Mouse (Mus musculus) hematopoietic stem cell, adult 5-6 weeks (primary cell): ENCODE measurements around the gene Fbxo2. TPM values are rescaled to one million over a fixed set of nuclear protein-coding genes. Genes with fewer than 3 reads are reported as not detected.
"Not testable (repeated sequence)": the region's sequence is repeated elsewhere in the genome, so short reads cannot be mapped to it uniquely, and the experiment has no call there.

ENCODE experiments used
- ATAC-seq, 2 experiments: fragments of 125-278 bp in 1 of 2; replicated peaks in 1 of 2; 2 replicates each; pipeline ENCODE4 v1.8.0; 2016 to 2017; ENCODE audit warnings: inconsistent platforms in 2 of 2, mild to moderate bottlenecking in 2 of 2, moderate number of reproducible peaks in 2 of 2, low read depth in 1 of 2, moderate TSS enrichment in 1 of 2; ENCODE audit not compliant: low FRiP score in 2 of 2, poor library complexity in 2 of 2, severe bottlenecking in 2 of 2, insufficient read depth in 1 of 2, low TSS enrichment in 1 of 2
- total RNA-seq: library from RNA; stranded (forward); fragments of 172-1452, 232-1000 nt; gene quantifications from 2 replicates; pipeline ENCODE4 v1.2.3, GENCODE M21; 2017

The Fbxo2 gene
- total RNA-seq, 1 experiment from 2014 or later = not detected

- no peak for ATAC-seq
Measured at GRCm38 (mm10) chr4:148165551-148165950, 5.1 kb downstream of the Fbxo2 start.

- no peak for ATAC-seq
Measured at GRCm38 (mm10) chr4:148166431-148166830, 6.0 kb downstream of the Fbxo2 start.

GRCm38 (mm10) chr4:148166986-148167385 lies 6.6 kb downstream of the Fbxo2 start:
- ATAC-seq = no peak

- ATAC-seq = peak; percentile 28 to 33
Measured at GRCm38 (mm10) chr4:148168287-148168686, 7.9 kb downstream of the Fbxo2 start.

- ATAC-seq = peak; percentile 12 to 28; a peak in 2 of 4 replicates
Measured at GRCm38 (mm10) chr4:148169586-148169985, 9.2 kb downstream of the Fbxo2 start.

GRCm38 (mm10) chr4:148170842-148171241 lies 10.4 kb downstream of the Fbxo2 start:
- no peak for ATAC-seq

GRCm38 (mm10) chr4:148171261-148171660 lies 10.8 kb downstream of the Fbxo2 start:
- ATAC-seq = no peak

- ATAC-seq = no peak
Measured at GRCm38 (mm10) chr4:148173811-148174494, 13.5 kb downstream of the Fbxo2 start.

- no peak for ATAC-seq
Measured at GRCm38 (mm10) chr4:148174495-148174862, 14.1 kb downstream of the Fbxo2 start.

GRCm38 (mm10) chr4:148176603-148177002 lies 16.2 kb downstream of the Fbxo2 start:
- not testable (repeated sequence) for ATAC-seq

GRCm38 (mm10) chr4:148177716-148178115 lies 17.3 kb downstream of the Fbxo2 start:
- no peak for ATAC-seq

GRCm38 (mm10) chr4:148181483-148181882 lies 21.1 kb downstream of the Fbxo2 start:
- no peak for ATAC-seq

GRCm38 (mm10) chr4:148182363-148182762 lies 21.9 kb downstream of the Fbxo2 start:
- no peak for ATAC-seq

GRCm38 (mm10) chr4:148184564-148184963 lies 24.1 kb downstream of the Fbxo2 start:
- no peak for ATAC-seq

- no peak for ATAC-seq
Measured at GRCm38 (mm10) chr4:148185819-148186218, 25.4 kb downstream of the Fbxo2 start.

GRCm38 (mm10) chr4:148188767-148189166 lies 28.3 kb downstream of the Fbxo2 start:
- ATAC-seq = not testable (repeated sequence)

- ATAC-seq = no peak
Measured at GRCm38 (mm10) chr4:148192707-148193245, 32.4 kb downstream of the Fbxo2 start.

- ATAC-seq = no peak
Measured at GRCm38 (mm10) chr4:148194400-148194799, 34.0 kb downstream of the Fbxo2 start.

GRCm38 (mm10) chr4:148198721-148199120 lies 38.3 kb downstream of the Fbxo2 start:
- ATAC-seq = no peak
